Mouse (Mus musculus): ENCODE data around the gene Klk9. TPM values are rescaled to one million over a fixed set of nuclear protein-coding genes. Genes with fewer than 3 reads are reported as not detected.
A peak's percentile ranks its signal among the peaks of the same experiment; 100 is the strongest.

Gene Klk9
- polyA plus RNA-seq, 1 experiment, result not detected

DNA sequence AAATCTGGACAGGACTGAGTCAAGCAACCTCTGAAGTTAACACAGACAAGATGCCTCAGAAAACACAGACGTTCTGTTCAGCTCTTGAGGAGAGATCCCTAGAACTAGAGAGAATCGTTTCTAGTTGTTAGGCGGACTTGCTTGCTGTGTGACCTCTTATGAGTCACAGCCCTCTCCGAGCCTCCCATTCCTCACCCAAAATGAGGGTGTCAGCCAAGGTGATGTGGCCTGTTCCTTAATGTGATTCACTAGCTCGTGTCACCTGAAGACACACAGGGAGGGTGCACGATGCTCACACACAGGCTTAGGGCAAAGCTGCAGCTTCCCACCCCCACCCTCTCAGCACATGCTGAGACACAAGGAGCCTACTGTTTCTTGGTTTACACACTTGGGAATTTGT is 11.4 kb upstream of the Klk9 start:
- Histone ChIP-seq H3K4me3 (ENCODE audit: insufficient read depth, low read depth, low read length) (no peak overlapping the region), H3K4me1 (ENCODE audit: control insufficient read depth, insufficient read depth, insufficient read length, low read length) (0 out of 2 replicates have a peak, but pooled peaks cover 6% of the 10 kb centered on the region), H3K27ac (replicated peaks; ENCODE audit: low read depth, low read length) (no peak overlapping the region)

DNA sequence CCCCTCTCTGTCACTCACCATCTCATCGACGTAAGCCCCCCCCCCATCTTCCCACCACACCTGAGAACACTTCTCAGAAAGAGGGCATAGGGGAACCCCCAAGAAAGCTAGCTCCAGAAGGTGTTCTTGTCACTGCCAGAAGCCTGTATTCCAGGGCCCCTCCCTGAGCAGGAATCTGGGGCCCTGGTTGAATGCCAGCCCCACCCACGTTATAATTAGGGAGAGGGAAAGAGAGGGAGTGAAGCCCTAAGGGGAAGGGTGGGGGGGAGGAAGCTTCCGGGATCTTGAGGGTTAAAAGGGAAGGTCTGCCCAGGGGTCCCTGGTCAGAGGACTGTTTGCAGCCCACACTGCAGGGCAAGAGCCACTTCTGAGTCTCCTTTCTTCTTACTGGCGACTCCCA is 10.9 kb upstream of the Klk9 start, which contains the start of gene Klk10:
Klk10 (plus strand) TSS at position 290 of the 400 bp plus-strand sequence.
- Histone ChIP-seq H3K4me3 (ENCODE audit: insufficient read depth, low read depth, low read length) (no peak within 1 kb of the TSS), H3K4me1 (ENCODE audit: control insufficient read depth, insufficient read depth, insufficient read length, low read length) (0 out of 2 replicates have a peak, but pooled peaks cover 6% of the 10 kb centered on the region), H3K27ac (replicated peaks; ENCODE audit: low read depth, low read length) (no peak within 1 kb of the TSS)

DNA sequence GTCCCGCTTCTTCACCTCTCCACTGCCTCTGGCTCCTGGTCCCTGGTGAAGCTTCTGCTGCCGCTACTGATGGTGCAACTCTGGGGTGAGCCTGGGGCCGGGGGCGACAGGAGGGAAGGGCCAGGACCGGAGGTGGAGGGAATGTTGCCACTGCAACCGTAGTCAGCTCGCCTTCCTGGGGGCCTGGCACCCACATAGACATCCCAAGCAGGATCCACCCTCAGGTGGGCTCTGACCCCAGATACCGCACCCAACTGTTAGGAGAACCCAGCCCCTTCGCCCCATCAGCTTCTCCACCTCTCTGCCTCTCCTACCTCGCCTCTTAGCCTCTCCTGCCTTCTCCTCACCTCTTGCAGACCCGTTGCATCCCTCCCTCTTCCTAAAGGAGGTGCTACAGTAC is 10.2 kb upstream of the Klk9 start:
- no peak overlapping the region for H3K27ac ChIP-seq (replicated peaks; ENCODE audit: low read depth, low read length)
- 0 out of 2 replicates have a peak, but pooled peaks cover 6% of the 10 kb centered on the region for H3K4me1 ChIP-seq (ENCODE audit: control insufficient read depth, insufficient read depth, insufficient read length, low read length)
- no peak overlapping the region for H3K4me3 ChIP-seq (ENCODE audit: insufficient read depth, low read depth, low read length)

DNA sequence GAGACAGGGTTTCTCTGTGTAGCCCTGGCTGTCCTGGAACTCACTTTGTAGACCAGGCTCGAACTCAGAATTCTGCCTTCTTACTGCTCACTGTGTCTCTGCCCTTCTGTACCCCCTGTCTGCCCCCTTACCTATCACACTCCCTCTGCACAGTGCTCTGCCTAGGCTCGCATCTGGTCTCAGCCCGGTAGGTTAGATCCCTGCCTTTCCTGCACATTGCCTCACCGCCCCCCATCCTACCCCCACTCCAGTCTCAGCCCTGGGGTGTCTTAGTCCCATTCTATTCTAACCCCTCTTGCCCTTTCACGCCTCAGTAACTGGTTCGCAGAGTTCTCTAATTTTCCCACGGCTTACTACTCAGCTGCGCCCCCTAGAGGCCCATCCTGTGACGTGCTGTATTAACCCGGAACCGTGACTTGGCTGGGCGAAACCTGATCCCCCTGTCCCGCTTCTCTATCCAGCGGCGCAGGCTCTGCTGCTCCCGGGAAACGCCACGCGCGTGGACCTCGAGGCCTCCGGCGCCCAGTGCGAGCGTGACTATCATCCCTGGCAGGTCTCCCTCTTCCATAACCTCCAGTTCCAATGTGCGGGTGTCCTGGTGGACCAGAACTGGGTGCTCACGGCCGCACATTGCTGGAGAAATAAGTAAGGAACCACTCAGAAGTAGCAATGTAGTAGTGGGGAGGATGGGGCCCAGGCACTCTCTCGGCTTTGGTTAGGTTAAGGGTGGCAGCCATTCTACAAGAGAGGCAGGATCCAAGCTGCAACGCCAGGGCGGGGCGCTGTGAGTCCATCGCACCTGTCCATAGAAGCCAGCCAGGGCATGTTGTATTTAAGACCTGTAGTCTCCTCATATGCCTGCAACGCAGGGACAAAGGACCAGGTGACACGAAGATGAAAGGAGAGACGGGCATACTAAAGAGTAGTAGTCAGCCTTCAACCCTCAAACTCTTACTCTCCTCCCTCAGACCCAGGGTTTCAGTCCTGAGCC is 9.1 kb upstream of the Klk9 start:
- Histone ChIP-seq H3K27ac (replicated peaks; ENCODE audit: low read depth, low read length) (no peak overlapping the region), H3K4me1 (ENCODE audit: control insufficient read depth, insufficient read depth, insufficient read length, low read length) (0 out of 2 replicates have a peak, but pooled peaks cover 6% of the 10 kb centered on the region), H3K4me3 (ENCODE audit: insufficient read depth, low read depth, low read length) (peak overlapping the region; percentile 51)

DNA sequence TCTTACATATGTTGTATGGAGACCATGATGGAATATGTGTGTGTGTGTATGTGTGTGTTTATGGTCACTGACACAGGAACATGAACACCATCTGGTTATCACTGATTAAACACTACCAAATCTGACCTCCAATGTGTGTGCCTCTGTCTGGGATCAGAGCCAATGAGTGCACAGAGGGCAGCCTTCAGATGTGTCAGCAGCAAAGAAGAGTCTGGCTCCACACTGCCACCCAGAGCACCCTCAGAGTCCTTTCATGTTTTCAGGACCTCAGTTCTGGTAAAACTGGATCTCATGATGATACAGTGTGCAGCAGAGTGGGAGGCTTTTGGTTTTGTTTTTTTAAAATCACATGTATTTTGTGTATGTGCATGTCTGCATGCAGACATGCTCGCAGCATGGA is 6.4 kb upstream of the Klk9 start:
- H3K4me1 ChIP-seq (ENCODE audit: control insufficient read depth, insufficient read depth, insufficient read length, low read length), result 0 out of 2 replicates have a peak, but pooled peaks cover 4% of the 10 kb centered on the region
- H3K27ac ChIP-seq (replicated peaks; ENCODE audit: low read depth, low read length), result no peak overlapping the region
- no peak overlapping the region for H3K4me3 ChIP-seq (ENCODE audit: insufficient read depth, low read depth, low read length)

DNA sequence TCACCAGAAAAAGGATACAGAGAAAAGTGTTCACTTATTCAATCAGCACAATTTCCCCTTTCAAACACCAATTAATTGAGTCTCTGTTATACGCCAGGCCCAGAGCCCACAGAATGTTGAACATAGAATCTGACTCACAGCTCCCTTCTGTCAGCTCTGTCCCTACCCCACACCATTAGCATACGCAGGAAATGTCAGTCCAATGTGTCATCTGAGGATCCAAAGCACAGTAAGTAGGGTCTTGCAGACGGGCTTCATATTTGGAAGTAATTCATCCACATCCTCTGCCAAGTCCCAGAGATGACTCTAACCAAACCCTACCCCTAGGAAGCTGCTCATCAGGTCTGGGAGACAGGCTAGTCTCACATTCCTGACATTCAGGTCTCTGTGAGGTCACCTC is 3.6 kb upstream of the Klk9 start:
- H3K4me3 ChIP-seq (ENCODE audit: insufficient read depth, low read depth, low read length), result no peak overlapping the region
- H3K4me1 ChIP-seq (ENCODE audit: control insufficient read depth, insufficient read depth, insufficient read length, low read length), result no peaks in the 10 kb centered on the region
- no peak overlapping the region for H3K27ac ChIP-seq (replicated peaks; ENCODE audit: low read depth, low read length)

DNA sequence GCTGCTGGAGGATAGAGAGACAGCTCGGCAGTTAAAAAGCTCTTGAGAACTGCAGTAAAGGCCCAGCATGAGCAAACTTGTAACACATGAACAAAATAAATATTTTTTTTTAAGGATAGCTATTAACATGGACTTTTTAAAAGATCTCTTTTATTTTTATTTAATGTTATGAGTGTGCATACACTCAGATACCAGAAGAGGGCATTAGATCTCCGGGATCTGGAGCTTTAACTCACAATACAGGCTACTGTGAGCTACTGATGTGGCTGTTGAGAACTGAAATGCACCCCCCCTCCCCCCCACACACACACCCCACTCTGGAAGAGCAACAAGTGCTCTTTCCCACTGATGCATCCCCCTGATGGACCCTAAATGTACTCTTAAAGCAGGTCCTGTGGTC is 2.4 kb upstream of the Klk9 start:
- H3K4me1 ChIP-seq (ENCODE audit: control insufficient read depth, insufficient read depth, insufficient read length, low read length), result no peaks in the 10 kb centered on the region
- H3K4me3 ChIP-seq (ENCODE audit: insufficient read depth, low read depth, low read length), result no peak overlapping the region
- H3K27ac ChIP-seq (replicated peaks; ENCODE audit: low read depth, low read length), result no peak overlapping the region

DNA sequence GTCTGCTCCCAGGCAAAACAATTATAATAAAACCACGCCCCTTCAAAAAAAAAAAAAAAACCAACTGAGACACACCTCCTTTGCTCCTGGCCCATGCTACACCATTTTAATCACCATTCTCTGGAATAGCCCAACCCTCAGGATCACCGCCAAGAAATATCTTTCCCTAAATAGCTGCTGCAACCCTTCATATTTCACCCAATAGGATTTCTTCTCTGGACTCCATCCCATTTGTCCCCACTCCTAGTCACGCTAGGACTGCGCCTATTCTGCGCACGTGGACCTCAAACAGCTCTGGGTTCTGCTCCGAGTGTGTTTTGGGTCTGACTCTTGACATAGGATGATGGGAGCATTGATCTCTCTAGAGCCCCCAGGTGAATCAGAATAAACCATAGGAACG is 4.7 kb downstream of the Klk9 start:
- H3K4me3 ChIP-seq (ENCODE audit: insufficient read depth, low read depth, low read length), result peak overlapping the region; percentile 71; the same call in 1 of the 2 replicates
- peaks cover 2% of the 10 kb centered on the region; the same call in 1 of the 2 replicates for H3K4me1 ChIP-seq (ENCODE audit: control insufficient read depth, insufficient read depth, insufficient read length, low read length)
- H3K27ac ChIP-seq (replicated peaks; ENCODE audit: low read depth, low read length), result no peak overlapping the region

DNA sequence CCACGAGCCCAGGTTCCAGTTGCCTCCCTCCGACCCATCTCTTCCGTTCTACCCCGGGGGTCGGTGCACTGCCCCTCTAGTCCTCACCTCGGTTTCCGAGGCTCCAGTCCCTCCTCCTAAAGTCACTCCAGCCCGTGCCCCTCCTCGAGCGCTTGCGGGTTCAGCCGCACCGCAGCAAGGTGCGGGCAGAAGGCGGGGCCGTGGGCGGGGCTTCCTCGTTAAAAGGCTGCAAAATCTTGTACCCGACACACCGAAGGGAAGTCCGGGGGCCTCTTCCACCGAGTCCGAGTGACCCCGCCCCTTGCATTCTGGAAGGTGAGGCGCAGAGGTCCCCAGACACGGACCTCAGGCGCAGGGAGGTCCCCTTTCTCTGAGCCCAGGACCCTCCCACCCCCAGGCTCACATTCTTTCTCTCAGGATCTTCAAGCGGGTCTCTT is 5.7 kb downstream of the Klk9 start, which contains the start of gene Klk8:
Klk8 (plus strand) TSS at position 245 of the 437 bp plus-strand sequence.
- Histone ChIP-seq H3K27ac (replicated peaks; ENCODE audit: low read depth, low read length) (no peak within 1 kb of the TSS), H3K4me1 (ENCODE audit: control insufficient read depth, insufficient read depth, insufficient read length, low read length) (peaks cover 2% of the 10 kb centered on the region; the same call in 1 of the 2 replicates), H3K4me3 (ENCODE audit: insufficient read depth, low read depth, low read length) (peak within 1 kb of the TSS; percentile 71)

DNA sequence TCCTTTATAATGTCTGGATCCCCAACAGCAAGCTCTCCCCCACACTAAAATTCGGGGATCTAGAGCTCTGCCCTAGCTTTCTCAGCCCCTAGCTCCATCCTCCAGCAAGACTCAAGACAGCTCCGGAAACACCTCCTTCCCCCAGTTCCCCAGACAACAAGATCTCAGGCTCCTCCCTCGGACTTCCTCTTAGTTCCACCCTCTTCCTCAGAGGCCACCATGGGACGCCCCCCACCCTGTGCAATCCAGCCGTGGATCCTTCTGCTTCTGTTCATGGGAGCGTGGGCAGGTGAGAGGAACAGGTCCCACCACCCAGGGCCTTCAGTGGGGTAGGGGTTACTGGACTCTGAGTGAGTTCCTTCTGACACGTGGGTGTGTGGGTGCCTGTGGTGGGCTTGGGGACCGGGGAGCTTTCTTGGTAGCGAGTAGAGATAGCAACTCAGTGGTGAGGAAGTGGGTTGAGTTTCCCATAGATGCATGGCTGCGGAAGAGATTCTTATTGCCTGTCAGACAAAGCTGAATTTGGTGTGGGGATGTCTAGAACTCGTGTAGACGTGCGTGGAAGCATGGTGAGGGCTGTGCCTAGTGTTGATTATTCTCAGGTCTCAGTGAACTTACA is 6.3 kb downstream of the Klk9 start:
- peaks cover 2% of the 10 kb centered on the region; the same call in 1 of the 2 replicates for H3K4me1 ChIP-seq (ENCODE audit: control insufficient read depth, insufficient read depth, insufficient read length, low read length)
- peak overlapping the region; percentile 71 for H3K4me3 ChIP-seq (ENCODE audit: insufficient read depth, low read depth, low read length)
- no peak overlapping the region for H3K27ac ChIP-seq (replicated peaks; ENCODE audit: low read depth, low read length)

DNA sequence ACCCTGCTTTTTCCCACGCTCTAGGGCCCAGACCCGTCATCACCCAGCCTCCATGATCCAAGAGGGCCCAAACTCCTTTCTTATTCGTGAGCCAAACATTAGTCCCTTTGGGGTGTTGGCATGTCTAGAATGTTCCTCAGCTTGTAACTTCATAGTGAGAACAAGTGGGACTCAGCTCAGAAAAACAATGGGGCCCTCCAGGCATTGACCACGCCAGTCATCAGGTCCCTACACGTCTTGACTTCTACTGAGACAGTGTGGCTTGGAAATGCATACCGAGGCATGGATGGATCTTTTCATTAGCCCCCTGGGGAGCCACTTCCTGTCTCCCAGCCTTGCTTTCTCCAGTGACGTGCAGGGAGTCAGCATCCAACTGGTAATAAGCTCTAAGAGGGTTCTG is 8.2 kb downstream of the Klk9 start:
- Histone ChIP-seq H3K4me3 (ENCODE audit: insufficient read depth, low read depth, low read length) (no peak overlapping the region), H3K4me1 (ENCODE audit: control insufficient read depth, insufficient read depth, insufficient read length, low read length) (peaks cover 2% of the 10 kb centered on the region; the same call in 1 of the 2 replicates), H3K27ac (replicated peaks; ENCODE audit: low read depth, low read length) (no peak overlapping the region)

DNA sequence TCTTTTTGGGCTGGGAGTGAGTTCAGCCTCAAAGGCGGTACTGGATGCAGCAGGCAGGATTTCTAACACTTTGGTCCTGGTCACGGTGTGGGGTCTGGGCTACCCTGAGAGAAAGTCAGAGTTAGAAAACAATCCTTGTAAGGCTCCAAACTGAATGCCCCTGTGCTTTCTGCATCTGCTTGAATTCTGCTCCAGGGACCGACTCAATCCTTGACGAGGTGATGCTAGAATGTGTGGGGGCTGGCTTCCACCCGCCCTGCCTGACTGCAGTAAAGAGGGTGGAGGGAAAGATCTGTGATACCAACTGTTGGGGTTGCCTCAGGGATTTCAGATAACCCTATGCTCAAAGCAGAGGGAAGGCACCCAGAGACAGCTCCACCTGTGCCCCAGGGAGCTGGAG is 19.3 kb downstream of the Klk9 start, which contains the start of gene Klk7:
Klk7 (plus strand) TSS at position 301 of the 400 bp plus-strand sequence.
- no peaks in the 10 kb centered on the region for H3K4me1 ChIP-seq (ENCODE audit: control insufficient read depth, insufficient read depth, insufficient read length, low read length)
- no peak within 1 kb of the TSS for H3K27ac ChIP-seq (replicated peaks; ENCODE audit: low read depth, low read length)
- H3K4me3 ChIP-seq (ENCODE audit: insufficient read depth, low read depth, low read length), result no peak within 1 kb of the TSS

DNA sequence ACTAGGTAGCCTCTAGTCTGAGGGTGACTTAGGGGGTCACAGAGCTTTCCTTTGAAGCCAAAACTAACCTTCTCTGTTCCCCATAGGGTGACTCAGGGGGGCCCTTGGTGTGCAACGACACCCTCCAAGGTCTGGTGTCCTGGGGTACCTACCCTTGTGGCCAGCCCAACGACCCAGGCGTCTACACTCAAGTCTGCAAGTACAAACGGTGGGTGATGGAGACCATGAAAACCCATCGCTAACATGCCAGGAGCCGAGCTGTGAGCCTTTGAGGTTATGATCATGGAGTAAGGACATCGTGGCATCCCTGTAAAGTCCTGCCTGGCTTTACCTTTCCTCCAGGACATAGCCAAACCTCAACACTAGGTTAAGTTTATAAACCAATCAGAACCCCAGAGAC is 23.5 kb downstream of the Klk9 start:
- H3K4me1 ChIP-seq (ENCODE audit: control insufficient read depth, insufficient read depth, insufficient read length, low read length), result no peaks in the 10 kb centered on the region
- no peak overlapping the region for H3K4me3 ChIP-seq (ENCODE audit: insufficient read depth, low read depth, low read length)
- H3K27ac ChIP-seq (replicated peaks; ENCODE audit: low read depth, low read length), result no peak overlapping the region

DNA sequence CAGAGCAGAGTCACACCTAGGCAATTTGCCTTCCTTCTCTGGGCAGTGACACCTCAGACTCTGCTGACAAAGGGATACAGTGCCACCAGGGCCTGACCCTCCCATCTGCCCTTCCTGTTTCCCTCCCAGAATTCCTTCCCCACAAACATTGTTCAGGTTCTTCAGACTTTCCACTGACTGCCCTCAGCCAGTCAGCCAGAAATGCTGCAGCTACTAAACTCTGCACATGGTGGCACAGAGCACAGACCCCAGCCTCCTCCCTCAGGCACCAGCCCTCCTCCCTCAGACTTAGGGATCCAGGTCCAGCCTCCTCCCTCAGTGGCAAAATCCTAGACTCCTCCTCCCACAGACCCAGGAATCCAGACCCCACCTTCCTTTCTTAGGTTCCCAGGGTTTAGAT is 25.1 kb downstream of the Klk9 start:
- Histone ChIP-seq H3K4me1 (ENCODE audit: control insufficient read depth, insufficient read depth, insufficient read length, low read length) (no peaks in the 10 kb centered on the region), H3K4me3 (ENCODE audit: insufficient read depth, low read depth, low read length) (no peak overlapping the region), H3K27ac (replicated peaks; ENCODE audit: low read depth, low read length) (no peak overlapping the region)

DNA sequence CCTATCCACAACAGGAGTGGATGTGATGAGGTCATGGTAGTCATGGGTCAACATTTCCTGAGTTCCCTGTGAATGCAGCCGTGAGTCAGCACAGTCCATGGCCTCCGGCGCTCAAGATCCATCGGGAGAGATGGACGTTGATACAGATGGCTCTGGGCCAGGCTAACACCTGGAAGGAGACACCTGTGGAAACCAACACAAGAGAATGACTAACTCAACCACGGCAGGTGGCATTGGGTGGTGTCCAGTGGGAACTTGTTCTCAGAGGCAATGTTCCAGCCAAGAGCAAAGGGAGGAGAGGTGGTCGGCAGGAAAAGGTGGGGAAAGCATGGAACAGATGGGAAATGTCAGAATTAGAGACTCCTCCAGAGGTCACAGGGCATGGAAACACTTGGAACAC is 29.9 kb downstream of the Klk9 start:
- Histone ChIP-seq H3K4me3 (ENCODE audit: insufficient read depth, low read depth, low read length) (no peak overlapping the region), H3K27ac (replicated peaks; ENCODE audit: low read depth, low read length) (no peak overlapping the region), H3K4me1 (ENCODE audit: control insufficient read depth, insufficient read depth, insufficient read length, low read length) (no peaks in the 10 kb centered on the region)
